Mouse (Mus musculus): ENCODE results near the gene Zfr2. TPM values are rescaled to one million over a fixed set of nuclear protein-coding genes. Genes with fewer than 3 reads are reported as not detected.

Gene Zfr2
- total RNA-seq, 2 experiments from 2014 or later = 20.9 to 21.7 TPM

DNA sequence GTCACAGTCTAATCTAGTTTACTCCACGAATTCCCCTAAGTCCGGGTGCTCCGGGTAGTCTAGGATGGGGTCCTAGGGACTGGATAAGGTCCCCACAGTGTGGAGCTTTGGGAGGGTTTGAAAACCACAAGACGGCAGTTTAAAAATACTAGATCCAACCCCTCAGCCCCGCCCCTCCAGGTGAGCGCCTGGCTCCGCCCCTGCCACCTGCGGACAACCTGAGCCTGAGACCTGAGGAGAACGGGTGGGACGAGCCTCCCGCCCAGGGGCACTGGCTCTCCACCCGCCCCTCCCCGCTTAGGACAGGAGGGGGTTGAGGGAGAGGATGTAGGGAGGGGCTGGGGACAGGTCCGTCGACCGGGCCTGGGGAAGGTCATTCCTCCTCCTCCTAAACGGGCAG, 51.8 kb downstream of the Zfr2 start:
- no peak for DNase-seq (ENCODE audit: low spot score in 2 of 2)

GRCm38 (mm10) chr10:81285694-81286450, 52.9 kb downstream of the Zfr2 start:
- DNase-seq (ENCODE audit: low spot score in 2 of 2) = peak; percentile 77 to 78

- DNase-seq (ENCODE audit: low spot score in 2 of 2) = no peak
Measured at GRCm38 (mm10) chr10:81286586-81286985, 53.6 kb downstream of the Zfr2 start.

- DNase-seq (ENCODE audit: low spot score in 2 of 2) = peak in 1 of 2 experiments; percentile 54
Measured at GRCm38 (mm10) chr10:81287513-81288157, 54.7 kb downstream of the Zfr2 start.

- no peak for DNase-seq (ENCODE audit: low spot score in 2 of 2)
Measured at GRCm38 (mm10) chr10:81288601-81289000, 55.6 kb downstream of the Zfr2 start.

DNA sequence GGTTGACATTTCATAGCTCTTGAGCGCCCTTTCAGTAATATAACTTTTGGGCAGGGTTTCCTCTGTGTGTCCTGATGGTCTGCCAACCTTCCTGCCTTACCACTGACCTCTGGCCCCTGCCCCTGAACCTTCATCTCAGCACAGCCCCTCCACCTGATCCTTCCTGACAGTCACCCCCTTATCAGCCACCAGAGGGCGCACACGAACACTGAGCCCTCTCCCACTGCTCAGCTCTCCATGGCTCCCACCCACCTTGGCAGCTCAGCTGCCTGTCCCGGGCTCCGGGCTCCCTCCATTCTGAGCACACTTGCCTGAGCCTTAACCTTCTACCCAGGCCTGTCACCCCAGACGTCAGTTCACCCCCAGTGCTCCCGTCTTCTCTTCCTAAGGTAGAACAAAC, 56.3 kb downstream of the Zfr2 start:
- no peak for DNase-seq (ENCODE audit: low spot score in 2 of 2)

DNA sequence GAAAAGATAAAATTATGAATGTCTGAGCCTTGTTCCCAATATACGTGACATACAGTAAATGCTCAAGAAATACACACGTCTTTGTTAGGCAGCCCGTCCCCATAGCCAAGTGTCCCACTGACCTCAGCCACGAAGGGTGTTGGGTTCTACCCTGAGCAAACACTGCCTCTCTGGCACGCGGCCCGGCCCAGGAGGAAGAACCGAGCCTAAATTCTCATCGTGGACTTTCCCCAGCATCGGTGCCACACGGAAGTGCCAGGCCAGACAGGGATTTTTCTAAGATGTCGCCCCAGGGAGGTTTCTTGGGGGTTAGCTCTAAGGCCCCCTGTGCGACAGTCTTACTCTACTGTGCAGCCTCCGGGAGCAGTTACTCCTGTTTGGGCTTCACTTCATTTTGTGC, 56.9 kb downstream of the Zfr2 start:
- no peak for DNase-seq (ENCODE audit: low spot score in 2 of 2)

- no peak for DNase-seq (ENCODE audit: low spot score in 2 of 2)
Measured at GRCm38 (mm10) chr10:81290698-81291460, 57.9 kb downstream of the Zfr2 start.

- DNase-seq (ENCODE audit: low spot score in 2 of 2) = no peak
Measured at GRCm38 (mm10) chr10:81291511-81292104, 58.7 kb downstream of the Zfr2 start, which contains the start of gene Tjp3. Gene Tjp3 (minus strand): TSS chr10:81291581.

GRCm38 (mm10) chr10:81292554-81293333, 59.8 kb downstream of the Zfr2 start, which contains the start of gene Pip5k1c:
Gene Pip5k1c (plus strand): TSS chr10:81292963.
- peak; percentile 89 to 98 for DNase-seq (ENCODE audit: low spot score in 2 of 2)

DNA sequence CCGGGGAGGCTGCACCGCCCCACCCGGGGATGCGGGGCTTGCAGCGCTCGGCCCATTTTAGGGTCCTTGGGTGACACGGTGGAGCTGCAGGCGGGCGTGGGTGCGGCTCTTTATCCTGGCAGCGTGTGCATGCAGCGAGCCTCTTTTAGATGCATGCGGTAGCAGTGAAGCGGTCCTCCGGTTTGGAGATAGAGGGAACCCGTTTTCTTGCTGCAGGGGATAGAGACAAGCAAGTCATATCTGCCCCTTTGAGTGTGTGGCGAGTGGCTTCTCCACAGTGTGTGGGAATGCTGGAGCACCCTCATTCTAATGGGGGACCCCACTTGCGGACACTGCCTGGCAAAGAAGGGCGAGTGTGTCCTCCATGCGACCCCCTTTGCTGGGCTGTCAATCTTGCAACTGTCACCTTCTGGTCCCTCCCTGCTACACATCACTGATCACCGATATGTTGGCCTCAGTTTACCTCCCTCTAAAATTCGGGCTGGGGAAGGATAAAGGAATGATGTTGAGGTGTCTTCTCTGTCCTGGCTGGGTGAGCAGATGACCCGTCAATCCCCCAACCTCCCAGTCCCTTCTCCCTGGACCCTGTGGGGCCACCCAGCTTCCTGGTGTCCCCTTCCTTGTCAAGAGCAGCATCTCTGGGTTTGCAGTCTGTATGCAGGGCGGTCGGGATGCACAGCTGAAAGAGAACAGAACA, 60.5 kb downstream of the Zfr2 start:
- DNase-seq (ENCODE audit: low spot score in 2 of 2) = no peak

GRCm38 (mm10) chr10:81294442-81294841, 61.5 kb downstream of the Zfr2 start:
- no peak for DNase-seq (ENCODE audit: low spot score in 2 of 2)

DNA sequence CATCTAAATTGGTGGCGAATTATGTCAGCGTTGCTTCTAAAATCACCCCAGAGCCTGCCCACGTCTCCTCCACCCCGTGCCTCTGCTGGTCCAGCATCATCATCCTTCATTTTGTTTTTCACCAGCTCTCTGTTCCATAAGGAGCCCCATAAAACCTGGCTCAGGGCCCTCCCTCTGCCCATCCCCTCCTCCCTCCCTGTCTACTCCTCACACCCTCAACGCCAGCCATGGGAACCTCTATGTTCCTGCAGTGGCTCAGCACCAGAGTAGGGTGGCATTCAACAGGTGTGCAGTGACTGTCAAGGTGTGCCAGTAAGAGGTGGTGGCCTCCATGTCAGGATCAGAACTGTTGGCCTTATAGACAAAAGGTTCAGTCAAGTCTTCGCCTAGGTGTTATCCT, 62.2 kb downstream of the Zfr2 start:
- no peak for DNase-seq (ENCODE audit: low spot score in 2 of 2)

- no peak for DNase-seq (ENCODE audit: low spot score in 2 of 2)
Measured at GRCm38 (mm10) chr10:81297246-81297645, 64.3 kb downstream of the Zfr2 start.

DNA sequence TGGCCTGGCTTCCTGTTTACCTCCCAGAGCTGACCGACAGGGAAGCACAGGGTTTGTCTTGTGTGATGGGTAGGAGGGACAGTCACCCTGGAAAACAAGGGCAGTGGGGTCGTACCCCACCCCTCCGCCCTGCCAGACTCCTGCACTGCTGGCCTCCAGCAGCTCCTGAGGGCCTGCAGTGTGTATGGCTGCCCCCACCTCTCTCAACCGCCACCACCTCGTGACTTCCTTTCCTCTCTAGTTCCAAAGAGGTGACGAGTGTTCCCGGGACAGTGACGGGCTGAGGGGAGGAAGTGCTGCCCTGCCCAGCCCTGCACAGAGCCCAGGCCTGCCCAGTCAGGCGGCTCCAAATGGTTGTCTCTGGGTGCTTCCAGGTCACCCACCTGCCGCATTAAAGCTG, 64.9 kb downstream of the Zfr2 start:
- no peak for DNase-seq (ENCODE audit: low spot score in 2 of 2)

- DNase-seq (ENCODE audit: low spot score in 2 of 2) = no peak
Measured at GRCm38 (mm10) chr10:81298369-81299100, 65.6 kb downstream of the Zfr2 start.

DNA sequence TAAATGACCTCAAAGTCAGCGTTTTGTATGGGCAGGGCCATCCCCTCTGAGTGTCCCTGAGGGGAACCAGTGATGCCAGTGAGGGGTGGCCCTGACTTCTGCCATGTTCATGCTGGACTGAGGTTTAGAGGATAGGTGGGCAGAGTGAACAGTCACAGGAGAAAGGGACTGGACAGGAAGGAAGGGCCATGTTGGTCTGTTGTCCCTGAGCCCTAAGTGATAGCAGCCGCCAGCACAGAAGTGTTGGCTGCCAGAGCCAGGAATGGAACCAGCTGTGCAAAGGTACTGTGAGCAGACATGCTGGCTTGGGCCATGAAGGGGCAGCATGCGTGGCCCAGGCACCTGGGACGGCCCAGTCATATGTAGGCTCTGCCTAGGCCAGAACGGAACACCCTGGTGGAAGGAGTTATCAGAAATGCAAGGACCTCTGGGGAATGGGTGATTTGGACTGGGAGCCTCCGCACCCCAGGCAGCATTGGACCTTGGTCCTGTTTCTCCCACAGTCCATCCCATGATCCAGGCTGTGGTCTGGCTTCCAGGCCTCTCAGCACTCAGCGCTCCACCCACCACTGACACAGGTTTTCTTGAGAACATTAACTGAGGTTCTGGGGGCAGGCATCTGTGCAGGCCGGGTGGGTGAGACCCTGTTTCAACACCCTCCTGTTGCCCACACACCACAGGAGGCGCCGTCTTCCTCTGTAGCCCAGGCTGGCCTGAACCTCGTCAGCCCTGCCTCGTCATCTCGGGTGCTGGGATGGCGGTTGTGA, 66.8 kb downstream of the Zfr2 start:
- DNase-seq (ENCODE audit: low spot score in 2 of 2) = no peak

GRCm38 (mm10) chr10:81300352-81300907, 67.5 kb downstream of the Zfr2 start:
- DNase-seq (ENCODE audit: low spot score in 2 of 2) = no peak

Measured in adrenal gland, postnatal 4 days (tissue).